Mouse (Mus musculus) brain, embryonic 14.5 days (tissue): Measurements from ENCODE around the gene Coro1b.

ENCODE experiments used
- CTCF ChIP-seq: fragments of 200-500 bp; IDR thresholded peaks from 2 replicates; pipeline ENCODE4 v1.5.1; 2012; ENCODE audit warnings: inconsistent platforms, mild to moderate bottlenecking, moderate library complexity, borderline replicate concordance; ENCODE audit not compliant: insufficient read depth, insufficient read length; ENCODE audit errors: extremely low read depth
- POLR2A ChIP-seq: fragments of 200-500 bp; IDR thresholded peaks from 2 replicates; pipeline ENCODE4 v1.6.1; 2012; ENCODE audit warnings: mild to moderate bottlenecking, inconsistent platforms, borderline replicate concordance; ENCODE audit not compliant: poor library complexity, insufficient read depth, insufficient read length, severe bottlenecking; ENCODE audit errors: extremely low read depth

GRCm38 (mm10) chr19:4108535-4108934 is 39.9 kb upstream of the Coro1b start:
- TF ChIP-seq CTCF (no peak), POLR2A (no peak)
